ENCODE assay signal across 9 mouse cellular contexts in the genomic region with DNA sequence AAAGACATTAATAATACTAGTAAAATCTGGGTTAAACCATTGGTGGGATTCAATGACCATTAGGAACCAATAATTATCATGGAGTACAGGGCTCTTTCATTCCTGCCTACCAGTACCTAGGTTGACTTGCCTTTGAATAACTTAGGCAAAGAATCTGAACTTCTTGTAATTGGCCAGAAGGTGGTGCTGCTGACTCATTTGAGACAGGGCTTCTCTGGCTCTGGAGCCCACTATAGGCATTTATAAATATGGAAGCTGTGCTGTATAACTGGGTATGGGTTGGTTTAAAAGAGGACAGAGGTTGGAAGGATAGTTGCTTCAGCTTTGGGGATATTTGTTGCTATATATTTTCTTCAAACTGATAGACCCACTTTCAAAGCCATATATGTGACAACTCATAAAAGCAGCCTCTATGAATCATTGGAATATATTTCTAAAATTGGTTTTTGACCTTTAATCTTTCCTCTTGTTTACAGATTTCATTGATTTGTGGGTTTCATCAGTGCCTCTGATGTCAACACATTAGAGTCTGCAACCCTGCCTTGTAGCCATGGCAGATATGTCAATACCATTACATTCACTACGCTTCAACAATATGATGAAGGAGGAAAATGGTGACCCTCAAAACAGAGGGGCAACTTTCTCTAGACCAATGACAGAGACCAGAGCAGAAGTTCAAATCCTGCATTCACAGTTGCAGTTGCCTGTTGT. TPM values are rescaled to one million over a fixed set of nuclear protein-coding genes. Genes with fewer than 3 reads are reported as not detected.
DNase-seq lines count a peak whose midpoint lies in the region; ATAC-seq and TF ChIP-seq lines count a peak whose summit lies in the region.
"Had no signal": no experiment of that assay in that cellular context is flagged by ENCODE, and none has a peak within 500 bp of the region (broad histone marks: within the 10 kb centered on the region; RNA-seq: fewer than 3 reads in every experiment).

Gene Rtl9 (plus strand): TSS at position 551 of the 711 bp plus-strand sequence.

- no peak for ATAC-seq in liver, embryonic 11.5 days (replicated peaks; ENCODE audit: low FRiP score)
- peak; percentile 54 for ATAC-seq in forebrain, embryonic 14.5 days
- no peak for ATAC-seq in monocyte, adult 5-6 weeks (replicated peaks; ENCODE audit: insufficient number of reproducible peaks, low FRiP score, low TSS enrichment, poor library complexity, severe bottlenecking)

- peak; percentile 12 for DNase-seq in cerebellum, adult 8-10 months
- DNase-seq in cerebellum, adult 9-11 months: no peak
- DNase-seq in liver, adult 2 months (ENCODE audit: extremely low read depth, low read depth, low spot score): peak; percentile 77
- no peak for DNase-seq in liver, embryonic 11.5 days (ENCODE audit: low spot score)
- peak; percentile 67 for DNase-seq in forebrain, embryonic 14.5 days (ENCODE audit: low spot score)
- peak; percentile 22 for DNase-seq in lung, postnatal 14 days
- DNase-seq in thymus, postnatal 25 days: peak; percentile 3

- H3K9me3 ChIP-seq in liver, embryonic 11.5 days (ENCODE audit: control insufficient read depth, low read length): no peaks in the 10 kb centered on the region
- no peaks in the 10 kb centered on the region for H3K9me3 ChIP-seq in forebrain, embryonic 14.5 days (replicated peaks; ENCODE audit: control insufficient read depth, low read length)

- TF ChIP-seq CTCF in liver, adult 2 months (IDR thresholded peaks at IDR 0.05; ENCODE audit: low read depth, low read length): peak; percentile 34; the same call in 1 of the 2 replicates

- H3K36me3 ChIP-seq in liver, adult 2 months (ENCODE audit: control insufficient read depth, insufficient read depth, low read length): no peaks in the 10 kb centered on the region
- H3K36me3 ChIP-seq in liver, embryonic 11.5 days (ENCODE audit: control insufficient read depth, insufficient read depth, low read length): no peaks in the 10 kb centered on the region
- no peaks in the 10 kb centered on the region for H3K36me3 ChIP-seq in forebrain, embryonic 14.5 days (ENCODE audit: control insufficient read depth, insufficient read depth, low read length)

- no peaks in the 10 kb centered on the region for H3K27me3 ChIP-seq in liver, adult 2 months (ENCODE audit: control insufficient read depth, insufficient read depth, low read length)
- H3K27me3 ChIP-seq in liver, embryonic 11.5 days (replicated peaks; ENCODE audit: control insufficient read depth, insufficient read depth, low read length): peaks cover 6% of the 10 kb centered on the region
- H3K27me3 ChIP-seq in forebrain, embryonic 14.5 days (replicated peaks; ENCODE audit: control insufficient read depth, insufficient read depth, low read length): no peaks in the 10 kb centered on the region

- peaks cover 3% of the 10 kb centered on the region; the same call in 1 of the 2 replicates for H3K4me1 ChIP-seq in liver, adult 2 months (ENCODE audit: control insufficient read depth, insufficient read depth, low read length)
- no peaks in the 10 kb centered on the region for H3K4me1 ChIP-seq in liver, embryonic 11.5 days (replicated peaks; ENCODE audit: control insufficient read depth, insufficient read depth, low read length)
- no peaks in the 10 kb centered on the region for H3K4me1 ChIP-seq in forebrain, embryonic 14.5 days (ENCODE audit: control insufficient read depth, insufficient read depth, low read length)

- no peak within 1 kb of the TSS for H3K4me2 ChIP-seq in liver, embryonic 11.5 days
- H3K4me2 ChIP-seq in forebrain, embryonic 14.5 days (ENCODE audit: low read length): no peak within 1 kb of the TSS

- H3K4me3 ChIP-seq in liver, adult 2 months (ENCODE audit: insufficient read depth, low read depth, low read length): no peak within 1 kb of the TSS
- no peak within 1 kb of the TSS for H3K4me3 ChIP-seq in liver, embryonic 11.5 days (ENCODE audit: low read depth, low read length)
- no peak within 1 kb of the TSS for H3K4me3 ChIP-seq in forebrain, embryonic 14.5 days (ENCODE audit: low read depth, low read length)

- H3K79me2 ChIP-seq in liver, adult 2 months (ENCODE audit: control insufficient read depth, insufficient read depth, low read length): no peaks in the 10 kb centered on the region

- 35% methylated on average over 1 of the region's 1 CpGs for WGBS in liver, adult 2 months
- 94% methylated on average over 1 of the region's 1 CpGs for WGBS in liver, embryonic 11.5 days
- WGBS in forebrain, embryonic 14.5 days: 96% methylated on average over 1 of the region's 1 CpGs

- no peak within 1 kb of the TSS for H3K27ac ChIP-seq in liver, adult 2 months (replicated peaks; ENCODE audit: insufficient read depth, low read depth, low read length)
- no peak within 1 kb of the TSS for H3K27ac ChIP-seq in liver, embryonic 11.5 days (ENCODE audit: low read depth, low read length)
- H3K27ac ChIP-seq in forebrain, embryonic 14.5 days (ENCODE audit: low read depth, low read length): no peak within 1 kb of the TSS
- H3K27ac ChIP-seq: macrophage had no signal

- TF ChIP-seq POLR2A in liver, adult 2 months (IDR thresholded peaks at IDR 0.05; ENCODE audit: extremely low read depth, insufficient read depth, low read length): no peak

- no peak within 1 kb of the TSS for H3K9ac ChIP-seq in liver, adult 2 months (ENCODE audit: low read depth, low read length)
- H3K9ac ChIP-seq in liver, embryonic 11.5 days (ENCODE audit: low read depth, low read length): no peak within 1 kb of the TSS
- H3K9ac ChIP-seq in forebrain, embryonic 14.5 days (ENCODE audit: low read length): no peak within 1 kb of the TSS

RNA-seq across cellular contexts. Expression of gene Rtl9, which starts in this region (rescaled TPM):
- total RNA-seq in liver, adult 2 months (2014; rRNA removed): not detected in 2 replicates
- polyA plus RNA-seq in liver, adult 2 months (2012; rRNA removed): not detected in 2 replicates
- polyA plus RNA-seq in liver, embryonic 11.5 days (2014; fragmentation: Nextera tagmentation; extraction: Ambion mirVana): 0.07 and 0.21 TPM in 2 replicates
- polyA plus RNA-seq in forebrain, embryonic 14.5 days (2014; fragmentation: Nextera tagmentation; extraction: Ambion mirVana): 0.41 and 0.82 TPM in 2 replicates
- total RNA-seq in monocyte, adult 5-6 weeks (2017): 0.86 TPM in 1 of 3 replicates, not detected in the others
- polyA plus RNA-seq: macrophage had no signal

Comparison
In these comparisons a context has a peak if more than half of its experiments do, and no peak if none do; other contexts are left out.
1. DNase-seq: peak in cerebellum, adult 8-10 months (single experiment), lung, postnatal 14 days (single experiment) and thymus, postnatal 25 days (single experiment); none in cerebellum, adult 9-11 months (single experiment) and liver, embryonic 11.5 days (single experiment).
2. Peak in DNase-seq in liver, adult 2 months; RNA of the gene not detected or under 1 TPM.
3. Peak in DNase-seq and ATAC-seq in forebrain, embryonic 14.5 days; RNA of the gene not detected or under 1 TPM.